In genomic region chr7:119550471-119551222, GRCm38 (mm10) we compare ENCODE assay signal across 31 mouse cellular contexts. TPM values are rescaled to one million over a fixed set of nuclear protein-coding genes. Genes with fewer than 3 reads are reported as not detected.
"Had no signal": no experiment of that assay in that cellular context is flagged by ENCODE, and none has a peak within 500 bp of the region (broad histone marks: within the 10 kb centered on the region; RNA-seq: fewer than 3 reads in every experiment).

No protein-coding gene starts in this region.

- H3K9me3 ChIP-seq: heart, embryonic 13.5 days; heart, embryonic 15.5 days; hindbrain, embryonic 13.5 days; hindbrain, embryonic 15.5 days; limb, embryonic 13.5 days; limb, embryonic 15.5 days; liver, embryonic 12.5 days had no signal

- H3K4me3 ChIP-seq: heart, adult 2 months; heart, embryonic 13.5 days; heart, embryonic 15.5 days; hindbrain, embryonic 13.5 days; hindbrain, embryonic 15.5 days; limb, embryonic 13.5 days; limb, embryonic 15.5 days; liver, embryonic 12.5 days had no signal

- H3K9ac ChIP-seq: forebrain, postnatal 0 days; heart, embryonic 13.5 days; heart, embryonic 15.5 days; hindbrain, embryonic 13.5 days; hindbrain, embryonic 15.5 days; limb, embryonic 13.5 days; limb, embryonic 15.5 days; liver, embryonic 12.5 days; liver, embryonic 14.5 days had no signal

- H3K4me1 ChIP-seq: heart, embryonic 13.5 days; heart, embryonic 15.5 days; hindbrain, embryonic 13.5 days; hindbrain, embryonic 15.5 days; limb, embryonic 13.5 days; limb, embryonic 15.5 days; liver, embryonic 12.5 days had no signal

- H3K4me2 ChIP-seq: heart, embryonic 11.5 days; heart, embryonic 13.5 days; heart, embryonic 15.5 days; hindbrain, embryonic 13.5 days; hindbrain, embryonic 15.5 days; limb, embryonic 13.5 days; limb, embryonic 15.5 days; liver, embryonic 12.5 days had no signal

- H3K27me3 ChIP-seq: heart, embryonic 13.5 days; heart, embryonic 15.5 days; hindbrain, embryonic 13.5 days; hindbrain, embryonic 15.5 days; limb, embryonic 13.5 days; limb, embryonic 15.5 days; liver, embryonic 12.5 days had no signal

- H3K27ac ChIP-seq: heart, adult 2 months; heart, embryonic 13.5 days; heart, embryonic 15.5 days; hindbrain, embryonic 13.5 days; hindbrain, embryonic 15.5 days; hindbrain, postnatal 0 days; kidney, postnatal 0 days; limb, embryonic 13.5 days; limb, embryonic 15.5 days; liver, embryonic 12.5 days; liver, embryonic 14.5 days had no signal

- H3K36me3 ChIP-seq: heart, embryonic 13.5 days; heart, embryonic 15.5 days; hindbrain, embryonic 13.5 days; hindbrain, embryonic 15.5 days; limb, embryonic 13.5 days; limb, embryonic 15.5 days; liver, embryonic 12.5 days had no signal

- DNase-seq: forebrain, postnatal 0 days; gastrocnemius, postnatal 14 days; gastrocnemius, postnatal 36 days; heart, adult 11 months; heart, adult 2 months; heart, postnatal 14 days; heart, postnatal 36 days; kidney, adult 18-20 months; layer of hippocampus, adult 9-11 months; layer of hippocampus, postnatal 36 days; left cerebral cortex, postnatal 4 days; lung, adult 18-20 months had no signal

- ATAC-seq: forebrain, postnatal 0 days; hindbrain, postnatal 0 days; intestine, embryonic 16.5 days; liver, embryonic 12.5 days had no signal

RNA-seq across cellular contexts. Expression of gene Acsm2, which starts 3.5 kb away (rescaled TPM):
- polyA plus RNA-seq: forebrain, postnatal 0 days; heart, adult 2 months; heart, embryonic 11.5 days; heart, embryonic 13.5 days; heart, embryonic 15.5 days; heart, postnatal 0 days; hindbrain, embryonic 11.5 days; hindbrain, embryonic 13.5 days; intestine, embryonic 14.5 days; intestine, embryonic 16.5 days; large intestine, adult 2 months; limb, embryonic 11.5 days; limb, embryonic 13.5 days; limb, embryonic 15.5 days; liver, embryonic 12.5 days; liver, embryonic 14.5 days; liver, embryonic 16.5 days had no signal

RNA-seq across cellular contexts. Expression of gene Pdilt, which starts 27.4 kb away (rescaled TPM):
- polyA plus RNA-seq: heart, embryonic 11.5 days; heart, embryonic 13.5 days; heart, embryonic 15.5 days; heart, postnatal 0 days; hindbrain, embryonic 11.5 days; intestine, embryonic 14.5 days; intestine, embryonic 16.5 days; large intestine, adult 2 months; limb, embryonic 11.5 days; limb, embryonic 13.5 days; limb, embryonic 15.5 days; liver, embryonic 12.5 days; liver, embryonic 14.5 days; liver, embryonic 16.5 days had no signal

RNA-seq across cellular contexts. Expression of gene Acsm5, which starts 31.4 kb away (rescaled TPM):
- polyA plus RNA-seq: forebrain, postnatal 0 days; heart, embryonic 11.5 days; heart, embryonic 13.5 days; heart, embryonic 15.5 days; heart, postnatal 0 days; hindbrain, embryonic 11.5 days; hindbrain, embryonic 13.5 days; hindbrain, embryonic 15.5 days; intestine, embryonic 14.5 days; limb, embryonic 11.5 days; limb, embryonic 13.5 days; limb, embryonic 15.5 days; liver, embryonic 12.5 days had no signal

RNA-seq across cellular contexts. Expression of gene Acsm1, which starts 56.2 kb away (rescaled TPM):
- polyA plus RNA-seq: forebrain, postnatal 0 days; gonadal fat pad, adult 2 months; heart, embryonic 11.5 days; heart, embryonic 15.5 days; hindbrain, embryonic 11.5 days; hindbrain, embryonic 13.5 days; hindbrain, embryonic 15.5 days; hindbrain, postnatal 0 days; intestine, embryonic 14.5 days; large intestine, adult 2 months; limb, embryonic 11.5 days; limb, embryonic 13.5 days; limb, embryonic 15.5 days had no signal
